Mouse (Mus musculus) forebrain, embryonic 12.5 days (tissue): ENCODE results near the gene Fam92b. TPM values are rescaled to one million over a fixed set of nuclear protein-coding genes. Genes with fewer than 3 reads are reported as not detected.

Source experiments
- ATAC-seq: fragments of 200-750 bp; cut with Nextera tagmentation; 2 replicates; pipeline ENCODE4 v1.8.0; 2017; ENCODE audit warnings: moderate TSS enrichment; ENCODE audit not compliant: low FRiP score
- H3K27ac ChIP-seq: fragments of 300-500 bp; sonication (generic); 2 replicates; pipeline ENCODE4 v1.5.1; 2016; ENCODE audit warnings: mild to moderate bottlenecking
- H3K27me3 ChIP-seq: fragments of 300-500 bp; sonication (generic); 2 replicates; pipeline ENCODE4 v1.6.1; 2016; ENCODE audit warnings: mild to moderate bottlenecking
- H3K36me3 ChIP-seq: fragments of 300-500 bp; sonication (generic); replicated peaks from 2 replicates; pipeline ENCODE4 v1.6.1; 2016; ENCODE audit warnings: mild to moderate bottlenecking
- H3K4me1 ChIP-seq: fragments of 300-500 bp; sonication (generic); 2 replicates; pipeline ENCODE4 v1.6.1; 2016
- H3K4me2 ChIP-seq: fragments of 300-500 bp; sonication (generic); 2 replicates; pipeline ENCODE4 v1.6.1; 2016; ENCODE audit warnings: mild to moderate bottlenecking, moderate library complexity
- H3K4me3 ChIP-seq: fragments of 300-500 bp; sonication (generic); replicated peaks from 2 replicates; pipeline ENCODE4 v1.5.1; 2016; ENCODE audit warnings: mild to moderate bottlenecking
- H3K9ac ChIP-seq: fragments of 300-500 bp; sonication (generic); 2 replicates; pipeline ENCODE4 v1.6.1; 2016; ENCODE audit warnings: mild to moderate bottlenecking
- H3K9me3 ChIP-seq: fragments of 300-500 bp; sonication (generic); 2 replicates; pipeline ENCODE4 v1.6.1; 2016
- WGBS: fragments of 180-500 bp; shearing (Covaris S2); methylation state at CpG from one replicate; pipeline ENCODE4 v1.1.7; 2016; 5-methylcytosine and 5-hydroxymethylcytosine counted together
- polyA plus RNA-seq: library from polyadenylated mRNA; unstranded; fragments of >200 nt; fragmentation: Nextera tagmentation; extraction: Ambion mirVana; gene quantifications from 2 replicates; pipeline ENCODE4 v1.2.1, GENCODE M21; 2016

The Fam92b gene
- polyA plus RNA-seq, 1 experiment from 2014 or later = 2.5 TPM

DNA sequence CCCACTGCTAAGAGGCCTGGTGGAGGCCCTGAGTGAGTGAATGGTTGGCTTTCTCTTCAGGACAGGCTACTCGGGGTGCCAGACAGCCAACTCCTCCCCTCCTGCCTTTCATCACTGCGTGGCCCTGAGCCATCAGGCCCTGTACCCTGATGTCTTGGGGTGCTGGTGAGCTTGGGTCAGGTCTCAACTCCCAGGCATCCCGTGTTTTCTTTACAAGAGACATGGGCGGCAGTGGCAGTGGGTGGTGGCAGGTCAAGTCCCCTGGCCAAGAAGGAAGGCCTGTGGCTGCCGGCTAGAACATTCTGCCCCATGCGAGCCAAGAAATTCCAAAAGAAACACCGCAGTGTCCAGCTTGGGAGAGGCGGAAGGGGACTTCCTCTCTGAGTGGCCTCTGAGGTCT, 9.2 kb upstream of the Fam92b start:
- ATAC-seq = no peak
- no peak overlapping the region for H3K4me3 ChIP-seq

DNA sequence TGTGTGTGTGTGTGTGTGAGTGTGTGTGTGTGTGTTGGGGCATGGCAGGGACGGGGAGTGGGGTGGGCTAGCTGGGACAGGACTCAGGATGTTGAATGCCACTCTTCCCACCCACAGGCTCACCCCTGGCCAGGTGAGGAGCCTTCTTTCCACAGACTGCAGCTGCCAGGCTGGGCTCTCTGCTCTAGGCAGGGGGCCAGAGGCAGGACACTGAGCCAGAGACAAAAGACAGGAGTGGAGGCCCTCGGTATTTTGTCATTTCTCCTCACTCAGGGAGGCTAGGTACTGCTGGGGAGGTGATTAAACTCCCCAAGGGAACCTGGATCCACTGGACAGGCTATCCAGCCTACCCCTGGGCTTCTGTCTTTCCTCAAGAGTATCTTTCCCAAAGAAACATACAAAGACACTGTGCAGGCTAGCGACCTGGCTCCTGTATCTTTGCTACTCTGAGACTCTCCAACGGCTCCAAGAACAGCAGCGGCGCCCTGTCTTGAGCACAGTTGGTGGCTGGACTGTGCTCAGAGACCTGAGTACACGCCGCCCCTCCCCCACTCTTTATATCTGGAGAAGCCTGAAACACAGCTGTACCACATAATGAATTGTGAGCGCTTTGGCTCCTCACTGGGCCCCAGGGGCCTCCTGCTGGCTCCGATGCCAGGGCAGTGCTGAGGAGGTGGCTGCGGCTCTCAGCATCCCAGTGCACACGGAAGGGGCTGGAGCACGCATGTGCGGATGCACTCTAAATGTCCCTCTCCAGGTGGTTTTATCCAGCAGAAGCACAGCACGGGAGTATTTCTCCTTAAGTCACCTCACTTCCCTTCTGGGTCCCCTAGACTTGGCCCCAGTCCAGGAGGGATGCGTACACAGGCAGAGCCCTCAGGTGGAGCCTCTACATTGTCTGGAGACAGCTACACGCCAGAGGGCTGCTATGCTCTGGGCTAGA, 7.9 kb upstream of the Fam92b start:
- Histone ChIP-seq H3K9ac (no peak overlapping the region), H3K4me1 (peaks cover 41% of the 10 kb centered on the region), H3K27ac (peak overlapping the region; percentile 80), H3K36me3 (no peaks in the 10 kb centered on the region), H3K4me3 (no peak overlapping the region), H3K27me3 (0 out of 2 replicates have a peak, but pooled peaks cover 4% of the 10 kb centered on the region), H3K9me3 (no peaks in the 10 kb centered on the region), H3K4me2 (peak overlapping the region; percentile 19)
- ATAC-seq = peak; percentile 67
- WGBS = 24% methylated on average over 17 of the region's 17 CpGs

More for the DNA sequence above, 9.2 kb upstream of the Fam92b start:
- Histone ChIP-seq H3K4me1 (peaks cover 41% of the 10 kb centered on the region), H3K27ac (no peak overlapping the region), H3K27me3 (0 out of 2 replicates have a peak, but pooled peaks cover 4% of the 10 kb centered on the region), H3K36me3 (no peaks in the 10 kb centered on the region), H3K9ac (no peak overlapping the region), H3K4me2 (no peak overlapping the region), H3K9me3 (no peaks in the 10 kb centered on the region)
- 75% methylated on average over 8 of the region's 8 CpGs for WGBS

DNA sequence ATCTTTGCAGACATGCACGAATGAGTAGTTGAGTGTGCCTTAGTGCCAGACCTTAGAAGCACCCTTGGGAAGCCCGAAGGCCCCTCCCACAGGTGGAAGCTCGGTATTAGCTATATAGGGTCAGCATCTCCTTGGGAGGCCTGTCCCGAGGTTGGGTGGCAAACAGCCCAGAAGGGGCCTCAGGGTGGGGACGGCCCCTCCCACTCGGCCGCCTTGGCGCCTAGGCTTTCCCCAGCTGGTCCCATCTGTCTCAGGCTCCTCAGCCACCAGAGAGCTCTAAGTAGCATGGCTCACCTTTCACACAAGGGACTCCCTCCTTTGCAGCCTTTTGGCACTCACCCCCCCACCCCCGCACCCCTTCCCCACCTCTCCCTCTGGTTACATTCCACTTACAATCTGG, 7.1 kb upstream of the Fam92b start:
- H3K27ac ChIP-seq = peak overlapping the region; percentile 80
- peak; percentile 17; the same call in 1 of the 2 replicates for ATAC-seq
- H3K9me3 ChIP-seq = no peaks in the 10 kb centered on the region
- 0 out of 2 replicates have a peak, but pooled peaks cover 4% of the 10 kb centered on the region for H3K27me3 ChIP-seq
- H3K36me3 ChIP-seq = no peaks in the 10 kb centered on the region
- H3K4me2 ChIP-seq = no peak overlapping the region
- 52% methylated on average over 9 of the region's 9 CpGs for WGBS
- no peak overlapping the region for H3K9ac ChIP-seq
- no peak overlapping the region for H3K4me3 ChIP-seq
- H3K4me1 ChIP-seq = peaks cover 45% of the 10 kb centered on the region

DNA sequence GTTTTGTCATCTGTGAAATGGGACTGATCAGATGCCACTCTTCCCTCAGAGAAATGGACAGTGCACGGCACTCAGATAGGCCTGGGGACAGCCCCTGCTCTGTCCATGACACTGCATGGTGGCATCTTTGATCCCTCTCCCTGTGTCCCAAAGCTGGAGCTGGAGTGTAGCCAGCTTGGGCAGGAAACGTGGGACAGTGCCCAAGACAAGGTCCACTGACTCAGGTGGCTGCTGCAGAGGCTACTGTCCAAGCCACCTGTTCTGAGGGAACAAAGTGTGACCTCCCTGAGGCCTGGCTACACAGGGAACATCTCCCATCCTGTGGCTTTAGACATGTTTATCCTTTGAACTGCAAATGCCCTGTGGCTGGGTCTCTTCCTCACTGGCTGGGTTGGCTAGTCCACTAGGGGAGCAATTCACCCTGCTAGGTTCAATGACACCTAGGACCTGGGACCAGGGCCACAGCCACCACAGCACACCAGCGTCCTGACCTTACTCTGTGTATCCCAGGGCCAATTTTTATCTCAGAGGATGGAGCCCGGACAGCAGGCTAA, 4.7 kb upstream of the Fam92b start:
- no peak overlapping the region for H3K9ac ChIP-seq
- peaks cover 68% of the 10 kb centered on the region for H3K4me1 ChIP-seq
- ATAC-seq = no peak
- H3K27ac ChIP-seq = no peak overlapping the region
- 82% methylated on average over 4 of the region's 4 CpGs for WGBS
- no peak overlapping the region for H3K4me2 ChIP-seq
- no peaks in the 10 kb centered on the region for H3K9me3 ChIP-seq
- 0 out of 2 replicates have a peak, but pooled peaks cover 4% of the 10 kb centered on the region for H3K27me3 ChIP-seq
- H3K4me3 ChIP-seq = no peak overlapping the region
- no peaks in the 10 kb centered on the region for H3K36me3 ChIP-seq

DNA sequence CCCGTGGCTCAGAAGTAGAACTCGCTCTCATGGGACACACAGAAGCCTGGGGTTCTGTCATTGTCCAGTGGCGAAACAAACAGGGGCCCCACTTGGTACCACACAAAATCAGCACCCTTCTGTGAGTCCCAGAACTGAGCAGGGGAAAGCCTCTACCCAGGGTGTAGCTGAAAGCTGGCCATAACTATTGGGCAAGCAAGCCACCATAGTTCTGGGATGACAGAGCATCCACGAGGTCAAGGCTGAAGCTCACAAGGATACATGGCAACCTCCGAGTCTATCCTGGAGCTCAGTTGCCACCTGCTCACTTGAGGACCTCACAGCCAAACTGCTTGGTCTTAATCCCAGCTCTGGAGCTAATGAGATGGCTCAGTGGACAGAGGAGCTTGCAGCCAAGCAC, 4.0 kb upstream of the Fam92b start:
- 88% methylated on average over 5 of the region's 5 CpGs for WGBS
- no peak overlapping the region for H3K27ac ChIP-seq
- H3K9me3 ChIP-seq = no peaks in the 10 kb centered on the region
- no peaks in the 10 kb centered on the region for H3K36me3 ChIP-seq
- H3K4me1 ChIP-seq = peaks cover 68% of the 10 kb centered on the region
- ATAC-seq = no peak
- H3K9ac ChIP-seq = no peak overlapping the region
- no peak overlapping the region for H3K4me3 ChIP-seq
- no peak overlapping the region for H3K4me2 ChIP-seq
- peaks cover 7% of the 10 kb centered on the region; the same call in 1 of the 2 replicates for H3K27me3 ChIP-seq

DNA sequence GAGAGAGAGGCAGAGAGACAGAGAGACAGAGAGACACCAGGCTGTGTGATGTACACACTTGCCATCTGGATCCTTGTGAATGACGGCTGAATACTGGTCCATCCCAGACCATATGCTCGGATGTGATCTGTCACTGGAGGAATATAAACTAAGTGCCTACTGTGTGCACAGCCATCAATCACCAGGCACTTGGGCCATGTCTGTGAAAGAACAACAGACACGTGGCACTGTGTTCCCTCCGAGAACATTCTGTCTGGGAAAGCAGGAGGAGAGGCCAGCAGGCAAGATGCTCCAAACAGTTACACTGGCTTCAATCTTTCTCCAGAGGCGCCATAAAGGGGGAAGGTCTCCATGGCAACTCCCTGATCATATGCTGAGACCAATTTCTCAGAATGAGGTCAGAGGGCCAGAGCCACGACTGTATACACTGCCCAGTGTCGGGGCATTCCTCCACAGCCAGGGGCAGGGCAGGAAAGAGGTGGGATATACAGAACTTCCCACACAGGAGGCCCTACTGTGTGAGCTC, 3.2 kb upstream of the Fam92b start:
- 51% methylated on average over 7 of the region's 7 CpGs for whole genome bisulfite sequencing
- H3K9me3 ChIP-seq = no peaks in the 10 kb centered on the region
- no peak overlapping the region for H3K4me2 ChIP-seq
- no peaks in the 10 kb centered on the region for H3K36me3 ChIP-seq
- H3K9ac ChIP-seq = no peak overlapping the region
- peaks cover 65% of the 10 kb centered on the region for H3K4me1 ChIP-seq
- peaks cover 15% of the 10 kb centered on the region; the same call in 1 of the 2 replicates for H3K27me3 ChIP-seq
- ATAC-seq = no peak
- H3K27ac ChIP-seq = no peak overlapping the region
- no peak overlapping the region for H3K4me3 ChIP-seq

DNA sequence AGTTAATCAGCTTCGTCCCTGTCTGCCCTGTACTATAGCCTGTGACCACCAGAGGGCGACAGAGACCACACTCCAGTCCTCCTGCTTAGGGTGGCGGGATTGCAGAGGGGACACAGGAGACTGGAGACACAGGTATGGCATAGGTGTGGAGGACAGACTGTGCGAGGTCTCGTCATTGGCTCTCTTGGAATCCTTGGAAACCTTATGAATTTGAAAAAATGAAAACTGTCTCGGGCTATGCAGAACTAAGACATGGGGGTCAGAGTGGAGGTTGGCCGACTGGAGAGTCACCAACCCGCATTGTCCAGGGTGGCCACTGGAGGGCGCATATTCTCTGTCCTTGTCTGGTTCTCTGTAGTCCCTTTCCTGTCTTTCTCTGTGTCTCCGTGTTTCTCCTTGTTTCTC, 1.8 kb upstream of the Fam92b start:
- Histone ChIP-seq H3K9me3 (no peaks in the 10 kb centered on the region), H3K4me1 (peaks cover 58% of the 10 kb centered on the region), H3K4me2 (peak overlapping the region; percentile 39), H3K36me3 (no peaks in the 10 kb centered on the region), H3K4me3 (no peak overlapping the region), H3K9ac (no peak overlapping the region), H3K27me3 (peaks cover 25% of the 10 kb centered on the region), H3K27ac (peak overlapping the region; percentile 38; the same call in 1 of the 2 replicates)
- under 1% methylated on average over 10 of the region's 10 CpGs for WGBS
- peak; percentile 54 for ATAC-seq

DNA sequence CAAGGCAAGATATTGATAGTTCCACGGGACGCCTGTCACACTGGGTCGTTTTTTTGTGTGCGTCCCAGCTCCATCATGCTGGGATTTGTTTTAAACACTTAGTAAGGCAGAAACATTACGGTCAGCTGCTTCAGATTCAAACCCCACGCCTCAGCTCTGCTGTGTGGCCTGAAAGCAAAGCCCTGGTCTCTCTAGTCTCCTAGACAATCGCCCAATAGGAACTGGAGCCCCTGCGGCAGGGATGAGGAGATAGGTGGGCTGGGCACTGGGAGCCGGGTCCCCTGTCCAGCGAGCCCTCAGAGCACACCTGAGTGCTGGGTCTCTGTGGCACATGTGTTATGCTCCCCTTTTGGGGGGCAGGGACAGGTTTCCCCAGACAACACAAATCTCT, 853 bp upstream of the Fam92b start:
- no peak for ATAC-seq
- WGBS = 3% methylated on average over 10 of the region's 10 CpGs
- H3K4me3 ChIP-seq = peak overlapping the region; percentile 26; the same call in 1 of the 2 replicates
- H3K4me2 ChIP-seq = peak overlapping the region; percentile 58
- H3K27me3 ChIP-seq = peaks cover 26% of the 10 kb centered on the region
- no peaks in the 10 kb centered on the region for H3K9me3 ChIP-seq
- H3K27ac ChIP-seq = peak overlapping the region; percentile 95
- H3K9ac ChIP-seq = peak overlapping the region; percentile 38; the same call in 1 of the 2 replicates
- H3K4me1 ChIP-seq = peaks cover 58% of the 10 kb centered on the region
- H3K36me3 ChIP-seq = no peaks in the 10 kb centered on the region

DNA sequence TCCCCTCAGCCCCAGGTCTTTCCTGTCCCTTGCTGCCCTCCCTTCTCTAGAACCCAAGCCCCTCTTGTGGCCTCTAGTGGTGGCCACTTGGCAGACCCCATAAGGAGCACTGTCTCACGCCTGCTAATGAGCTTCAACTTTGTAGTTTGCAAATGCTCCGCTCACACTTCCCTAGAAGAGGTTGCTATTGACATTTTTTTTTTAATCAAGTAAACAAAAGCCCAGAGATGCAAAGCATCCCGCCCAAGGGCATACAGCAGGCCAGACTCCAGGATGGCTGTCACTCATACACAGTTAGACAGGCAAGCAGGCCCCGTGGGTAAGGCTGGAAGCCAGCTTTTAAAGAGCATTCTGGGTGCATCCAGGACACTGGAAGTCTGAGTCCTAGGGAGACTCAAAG, 661 bp downstream of the Fam92b start:
- Histone ChIP-seq H3K4me2 (peak overlapping the region; percentile 58), H3K4me1 (peaks cover 58% of the 10 kb centered on the region), H3K36me3 (no peaks in the 10 kb centered on the region), H3K9ac (peak overlapping the region; percentile 12; the same call in 1 of the 2 replicates), H3K27me3 (peaks cover 26% of the 10 kb centered on the region), H3K27ac (peak overlapping the region; percentile 95), H3K4me3 (no peak overlapping the region), H3K9me3 (no peaks in the 10 kb centered on the region)
- 4% methylated on average over 4 of the region's 4 CpGs for WGBS
- ATAC-seq = peak; percentile 9

DNA sequence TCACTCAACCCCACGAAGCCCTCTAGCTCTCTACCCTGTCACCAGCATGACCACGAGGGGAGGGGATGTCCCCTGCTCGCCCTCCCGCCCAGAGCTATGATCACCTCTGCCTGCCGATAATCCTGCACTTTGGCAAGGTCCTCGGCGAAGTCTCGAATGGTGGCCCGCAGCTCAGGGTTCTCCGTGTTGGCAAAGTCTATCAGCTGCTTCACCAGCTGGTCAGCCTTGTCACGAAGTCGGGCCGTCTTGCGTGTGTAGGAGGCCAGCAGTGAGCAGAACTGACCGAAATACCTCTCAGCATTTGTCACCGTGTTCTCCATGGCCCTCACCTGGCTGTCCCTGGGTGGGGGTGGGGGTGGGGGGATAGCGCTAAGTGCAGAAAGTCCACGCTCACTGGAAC, 2.7 kb downstream of the Fam92b start:
- H3K4me3 ChIP-seq = no peak overlapping the region
- no peak overlapping the region for H3K9ac ChIP-seq
- 56% methylated on average over 18 of the region's 18 CpGs for WGBS
- peaks cover 46% of the 10 kb centered on the region for H3K4me1 ChIP-seq
- no peaks in the 10 kb centered on the region for H3K9me3 ChIP-seq
- no peak overlapping the region for H3K27ac ChIP-seq
- H3K4me2 ChIP-seq = no peak overlapping the region
- ATAC-seq = no peak
- peaks cover 31% of the 10 kb centered on the region for H3K27me3 ChIP-seq
- no peaks in the 10 kb centered on the region for H3K36me3 ChIP-seq

DNA sequence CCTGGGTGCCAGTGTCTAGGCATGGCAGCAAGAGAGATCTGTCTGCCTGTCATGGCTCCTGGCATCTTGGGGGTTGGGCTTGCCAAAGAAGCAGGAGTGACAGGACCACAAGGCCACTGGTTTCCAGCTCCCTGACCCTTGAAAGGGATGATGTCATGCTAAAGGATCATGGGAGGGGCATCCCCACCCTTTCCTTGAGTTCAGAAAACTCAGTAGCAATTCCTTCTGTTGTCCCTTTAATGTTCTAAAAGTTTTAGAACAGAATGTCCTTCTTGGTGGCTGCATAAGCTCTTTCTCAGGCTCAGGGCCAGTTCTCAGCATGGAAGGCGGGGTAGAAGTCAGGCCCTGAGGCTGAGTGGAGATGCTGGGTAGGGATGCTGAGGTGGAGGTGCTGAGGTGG, 4.1 kb downstream of the Fam92b start:
- Histone ChIP-seq H3K4me3 (no peak overlapping the region), H3K9ac (no peak overlapping the region), H3K4me1 (peaks cover 38% of the 10 kb centered on the region), H3K27ac (no peak overlapping the region), H3K9me3 (no peaks in the 10 kb centered on the region), H3K27me3 (peaks cover 39% of the 10 kb centered on the region), H3K36me3 (no peaks in the 10 kb centered on the region), H3K4me2 (no peak overlapping the region)
- WGBS = 87% methylated on average over 1 of the region's 1 CpGs
- ATAC-seq = no peak

DNA sequence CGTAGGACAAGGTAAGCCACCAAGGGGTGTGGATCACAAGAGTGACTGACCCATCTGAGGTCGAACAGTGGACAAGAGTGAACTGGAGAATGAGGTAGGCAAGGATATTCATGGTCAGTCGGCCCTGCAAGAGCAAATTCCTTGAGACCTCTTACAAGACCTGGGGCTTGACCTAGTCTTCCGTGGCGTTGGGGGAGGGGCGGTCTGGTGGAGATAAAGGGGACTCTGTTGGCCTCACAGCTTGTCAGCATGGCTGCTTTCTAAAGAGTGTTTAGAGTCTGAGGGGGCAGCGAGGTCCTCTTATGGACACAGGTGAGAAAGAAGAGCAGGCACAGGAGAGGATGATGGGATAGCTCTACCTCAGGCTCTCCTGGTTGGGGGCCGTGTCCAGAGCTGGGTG, 8.1 kb downstream of the Fam92b start:
- no peaks in the 10 kb centered on the region for H3K36me3 ChIP-seq
- H3K9me3 ChIP-seq = no peaks in the 10 kb centered on the region
- H3K4me2 ChIP-seq = no peak overlapping the region
- H3K4me1 ChIP-seq = peaks cover 16% of the 10 kb centered on the region
- peaks cover 31% of the 10 kb centered on the region for H3K27me3 ChIP-seq
- H3K4me3 ChIP-seq = no peak overlapping the region
- H3K27ac ChIP-seq = no peak overlapping the region
- WGBS = 47% methylated on average over 8 of the region's 8 CpGs
- H3K9ac ChIP-seq = no peak overlapping the region
- ATAC-seq = no peak
